Mouse (Mus musculus): ENCODE measurements around the gene Igsf3.

- TF ChIP-seq CTCF (IDR thresholded peaks at IDR 0.05; ENCODE audit: low read depth) (no peak), EP300 (IDR thresholded peaks at IDR 0.05; ENCODE audit: low read depth) (no peak)
These were observed 16.1 kb upstream of the Igsf3 start for GRCm38 (mm10) chr3:101360832-101361231.

All from liver, embryonic 14.5 days (tissue).